Mouse (Mus musculus) megakaryocyte, embryonic 14.5 days (primary cell): ENCODE results near the gene Gab2.

ENCODE experiments used
- FLI1 ChIP-seq: IDR thresholded peaks from 2 replicates; pipeline ENCODE4 v1.6.1; 2012; ENCODE audit warnings: low read length, inconsistent platforms, mixed read lengths
- GATA1 ChIP-seq: IDR thresholded peaks from 3 replicates; pipeline ENCODE4 v1.6.1; 2012; ENCODE audit warnings: mixed read lengths, low read length, inconsistent platforms, borderline replicate concordance

DNA sequence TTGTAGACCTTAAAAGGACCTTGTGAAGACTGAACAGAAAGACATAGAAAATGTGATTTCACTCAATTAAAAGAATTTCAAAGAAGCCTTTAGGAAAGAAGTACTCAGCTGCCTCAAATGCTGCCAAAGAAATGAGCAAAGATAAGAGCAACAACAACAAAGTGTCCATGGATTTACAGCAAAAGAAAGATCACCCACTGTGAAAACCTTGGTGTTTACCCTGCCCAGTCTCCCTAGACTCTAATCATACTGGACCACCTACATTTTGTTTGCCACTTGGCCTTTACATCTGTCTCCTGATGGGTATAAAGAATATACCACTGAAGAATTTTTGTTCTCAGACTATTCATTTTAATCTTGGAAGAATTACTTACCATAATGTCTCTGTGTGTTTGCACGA, 89.7 kb downstream of the Gab2 start:
- TF ChIP-seq GATA1 (no peak), FLI1 (no peak)
